Mouse (Mus musculus): ENCODE measurements around the gene Cat. TPM values are rescaled to one million over a fixed set of nuclear protein-coding genes. Genes with fewer than 3 reads are reported as not detected.

Gene Cat
- 10 to 100 TPM; 74.1 to 75.9 TPM for total RNA-seq (2021)
- long read RNA-seq, experiment 1, transcript Cat-201 (13 exons, 2,613 nt), result major isoform, 85 of 98 reads
- long read RNA-seq, experiment 1, partial matches to known transcripts, result 7 of 98 reads
- long read RNA-seq, experiment 1, other reads (novel, unspliced or antisense), result 6 of 98 reads
- long read RNA-seq, experiment 2, transcript Cat-201 (13 exons, 2,613 nt), result major isoform, 97 of 103 reads
- long read RNA-seq, experiment 2, partial matches to known transcripts, result 4 of 103 reads
- long read RNA-seq, experiment 2, other reads (novel, unspliced or antisense), result 2 of 103 reads

DNA sequence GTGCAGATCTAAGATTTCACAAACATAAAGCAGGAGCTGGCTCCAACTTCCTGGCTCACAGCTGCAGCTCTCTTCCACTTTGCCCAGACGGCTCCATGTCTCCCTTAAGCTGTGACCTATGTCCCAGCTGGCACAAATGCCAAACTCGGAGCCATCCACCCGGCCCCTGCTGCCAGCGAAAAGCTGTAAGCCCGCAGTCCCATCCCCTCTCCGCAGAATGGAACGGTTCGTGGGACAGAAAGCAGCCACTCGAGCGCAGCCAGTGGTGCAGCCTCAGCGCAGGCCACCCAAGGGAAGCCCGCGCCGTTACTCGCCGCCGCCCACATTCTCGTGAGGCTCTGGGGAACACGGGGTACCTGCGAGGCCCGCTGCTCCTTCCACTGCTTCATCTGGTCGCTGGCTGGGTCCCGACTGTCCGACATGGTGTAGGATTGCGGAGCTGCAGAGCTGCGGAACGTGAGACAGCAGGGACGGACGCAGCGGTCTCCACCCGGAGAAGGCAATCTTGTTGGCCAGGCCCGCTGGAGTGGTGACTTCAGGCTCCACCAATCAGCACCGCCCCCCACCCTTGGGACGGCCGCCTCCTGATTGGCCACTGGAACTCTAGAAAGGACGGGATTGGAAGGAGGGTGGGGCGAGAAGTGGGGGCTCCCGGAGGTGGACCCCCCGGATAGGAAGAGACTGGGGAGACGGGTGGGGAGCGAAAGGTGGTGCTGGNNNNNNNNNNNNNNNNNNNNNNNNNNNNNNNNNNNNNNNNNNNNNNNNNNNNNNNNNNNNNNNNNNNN is at the start of gene Cat:
Cat (minus strand) TSS at position 544 of the 785 bp plus-strand sequence.
- peak; percentile 94 to 98 for DNase-seq (ENCODE audit: low spot score in 2 of 2)

GRCm38 (mm10) chr2:103525596-103525995 is 40.6 kb upstream of the Cat start:
- no peak for DNase-seq (ENCODE audit: low spot score in 2 of 2)

GRCm38 (mm10) chr2:103516472-103516871 is 31.5 kb upstream of the Cat start:
- no peak for DNase-seq (ENCODE audit: low spot score in 2 of 2)

DNA sequence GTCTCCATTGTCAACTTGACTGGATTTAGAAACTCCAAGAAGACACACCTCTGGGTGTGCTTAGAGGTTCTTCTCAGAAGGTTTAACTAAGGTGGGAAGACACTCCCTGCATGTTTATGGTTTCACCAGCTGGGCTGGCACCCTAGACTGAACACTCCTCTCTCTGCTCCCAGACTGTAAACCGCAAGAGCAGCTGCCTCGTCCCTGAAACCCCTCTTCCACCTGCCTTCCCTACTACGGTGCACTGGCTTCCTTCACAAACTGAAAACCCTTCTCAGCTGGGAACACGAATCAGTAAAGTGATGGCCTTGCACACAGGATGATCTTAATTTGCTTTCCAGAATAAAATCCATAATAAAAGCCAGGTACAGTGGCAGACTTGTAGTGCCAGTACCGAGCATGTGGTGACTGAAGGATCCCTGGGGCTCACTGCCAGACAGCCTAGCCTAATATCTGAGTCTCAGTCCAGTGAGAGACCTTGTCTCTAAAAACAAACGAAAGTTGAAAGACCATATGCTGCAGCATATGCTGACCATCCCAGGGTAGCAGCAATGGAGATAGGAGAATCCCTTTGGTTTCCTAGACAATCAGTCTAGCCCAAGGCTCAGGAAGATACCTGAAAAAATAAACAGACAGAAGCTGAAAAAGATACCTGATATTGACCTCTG is 30.7 kb upstream of the Cat start:
- no peak for DNase-seq (ENCODE audit: low spot score in 2 of 2)

GRCm38 (mm10) chr2:103512066-103512795 is 27.3 kb upstream of the Cat start:
- DNase-seq (ENCODE audit: low spot score in 2 of 2), result no peak

DNA sequence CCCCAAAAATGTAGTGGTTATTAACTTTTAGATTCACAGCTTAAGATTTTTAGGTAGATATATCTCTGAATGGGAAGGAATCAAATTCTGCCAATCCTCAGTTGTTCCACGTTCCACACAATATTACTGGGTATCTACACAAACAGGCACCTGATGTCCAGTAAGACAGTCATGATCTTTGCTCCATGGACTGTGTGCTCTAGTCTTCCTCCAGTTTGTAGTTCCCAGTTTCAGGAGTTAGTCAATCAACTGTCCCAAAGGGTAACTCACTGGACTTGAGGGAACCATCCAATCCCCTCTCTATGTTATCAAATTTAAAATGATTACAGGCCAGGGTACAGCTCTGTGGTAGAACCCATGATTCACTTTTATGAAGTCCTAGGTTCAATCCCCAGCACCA is 26.7 kb upstream of the Cat start:
- no peak for DNase-seq (ENCODE audit: low spot score in 2 of 2)

- DNase-seq (ENCODE audit: low spot score in 2 of 2), result no peak
Measured at GRCm38 (mm10) chr2:103511042-103511441, 26.1 kb upstream of the Cat start.

- no peak for DNase-seq (ENCODE audit: low spot score in 2 of 2)
Measured at GRCm38 (mm10) chr2:103507651-103508050, 22.7 kb upstream of the Cat start.

DNA sequence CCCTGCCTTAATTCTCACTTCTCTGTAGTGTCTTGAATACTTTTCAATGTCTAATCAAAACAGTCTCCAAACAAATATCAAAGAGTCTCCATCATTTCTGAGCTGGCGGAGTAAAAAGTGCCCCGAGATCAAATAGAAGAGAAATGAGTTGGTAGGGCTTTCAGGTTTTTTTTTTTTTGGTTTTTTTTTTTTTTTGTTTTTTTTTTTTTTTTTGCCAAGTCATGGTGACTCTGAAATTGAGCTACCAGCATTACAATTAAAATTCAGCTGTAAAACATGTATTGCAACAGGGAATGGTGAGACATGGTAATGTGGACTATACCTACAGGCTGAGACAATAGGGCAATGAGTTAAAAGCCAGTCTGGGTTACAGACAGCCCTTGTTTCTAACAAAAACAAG is 21.0 kb upstream of the Cat start:
- DNase-seq (ENCODE audit: low spot score in 2 of 2), result no peak

DNA sequence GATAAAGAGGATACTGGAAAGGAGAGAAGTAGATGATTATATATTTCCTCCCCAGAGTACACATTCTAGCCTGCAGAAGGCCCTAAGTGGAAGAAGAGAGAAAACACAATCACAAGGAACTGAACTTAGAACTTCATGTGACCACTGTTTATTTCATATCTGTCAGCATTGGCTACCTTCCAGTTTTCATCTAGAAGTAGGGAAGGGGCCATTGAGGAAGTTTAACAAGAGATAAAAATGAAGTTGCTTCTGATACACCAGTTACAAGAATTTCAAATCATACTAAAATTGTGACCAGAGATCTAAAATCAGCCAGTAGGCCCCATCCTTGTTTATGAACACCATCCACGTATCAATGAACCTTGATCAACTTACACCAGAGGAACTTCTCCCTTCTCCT is 19.5 kb upstream of the Cat start:
- no peak for DNase-seq (ENCODE audit: low spot score in 2 of 2)

DNA sequence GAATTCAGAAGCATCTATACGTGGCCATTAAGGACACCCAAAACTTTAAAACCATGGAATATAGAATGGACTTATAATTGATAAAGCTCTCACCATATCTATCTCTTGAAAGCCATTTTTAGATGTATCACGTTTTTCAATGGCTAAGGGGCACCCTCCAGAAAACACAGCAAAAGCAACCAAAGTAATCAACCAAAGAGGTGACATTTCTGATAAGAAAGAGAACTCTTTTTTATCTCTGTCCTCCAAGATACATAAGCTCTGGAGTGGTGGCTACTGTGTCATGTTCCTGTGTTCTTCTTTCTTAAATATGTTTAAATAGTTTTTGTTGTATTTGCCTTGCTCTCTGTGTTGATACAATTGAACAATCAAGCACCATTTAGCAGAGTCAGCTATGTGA is 15.8 kb upstream of the Cat start:
- no peak for DNase-seq (ENCODE audit: low spot score in 2 of 2)

- no peak for DNase-seq (ENCODE audit: low spot score in 2 of 2)
Measured at GRCm38 (mm10) chr2:103495633-103496418, 10.9 kb upstream of the Cat start.

- no peak for DNase-seq (ENCODE audit: low spot score in 2 of 2)
Measured at GRCm38 (mm10) chr2:103493827-103494226, 8.9 kb upstream of the Cat start.

- DNase-seq (ENCODE audit: low spot score in 2 of 2), result no peak
Measured at GRCm38 (mm10) chr2:103492526-103492925, 7.6 kb upstream of the Cat start.

GRCm38 (mm10) chr2:103483986-103484520 is 907 bp downstream of the Cat start:
- no peak for DNase-seq (ENCODE audit: low spot score in 2 of 2)

GRCm38 (mm10) chr2:103483289-103483985 is 1.5 kb downstream of the Cat start:
- no peak for DNase-seq (ENCODE audit: low spot score in 2 of 2)

GRCm38 (mm10) chr2:103481314-103482231 is 3.4 kb downstream of the Cat start:
- no peak for DNase-seq (ENCODE audit: low spot score in 2 of 2)

DNA sequence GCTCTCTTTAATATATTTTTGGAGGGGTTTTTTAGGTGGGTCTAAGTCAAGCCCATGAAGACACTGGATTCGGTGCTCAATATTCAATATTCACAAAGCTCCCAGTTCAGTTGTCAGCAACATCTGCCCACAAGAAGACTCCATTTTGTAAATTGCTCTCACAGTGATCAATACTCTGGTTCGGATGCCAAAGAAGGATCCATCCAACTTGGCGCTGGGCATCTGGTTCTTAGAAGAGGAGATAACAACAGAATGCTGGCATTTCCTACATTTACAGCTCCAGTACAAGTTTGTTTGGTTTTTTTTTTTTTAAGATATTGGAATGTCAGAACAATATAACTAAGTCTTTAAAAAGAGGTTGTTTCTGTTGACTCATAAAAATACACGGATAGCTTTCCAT is 4.1 kb downstream of the Cat start:
- no peak for DNase-seq (ENCODE audit: low spot score in 2 of 2)

- no peak for DNase-seq (ENCODE audit: low spot score in 2 of 2)
Measured at GRCm38 (mm10) chr2:103480240-103480639, 4.7 kb downstream of the Cat start.
